Mouse (Mus musculus) lung, adult 2 months (tissue): ENCODE measurements around the gene Rasgef1a.

Source experiments
- CTCF ChIP-seq: fragments of 200-500 bp; IDR thresholded peaks from 2 replicates; pipeline ENCODE4 v1.5.1; 2011; ENCODE audit warnings: mild to moderate bottlenecking, low read length, control low read depth; ENCODE audit not compliant: insufficient read depth
- POLR2A ChIP-seq: fragments of 200-500 bp; IDR thresholded peaks from 2 replicates; pipeline ENCODE4 v1.6.1; 2011; ENCODE audit warnings: low read depth, mild to moderate bottlenecking, control low read depth, low read length, borderline replicate concordance; ENCODE audit errors: extremely low read depth

GRCm38 (mm10) chr6:118088750-118089440 is 77.7 kb downstream of the Rasgef1a start:
- TF ChIP-seq CTCF: no peak
- no peak for TF ChIP-seq POLR2A
